Mouse (Mus musculus): ENCODE measurements around the gene Gm13279. TPM values are rescaled to one million over a fixed set of nuclear protein-coding genes. Genes with fewer than 3 reads are reported as not detected.
"Not testable (repeated sequence)": the region's sequence is repeated elsewhere in the genome, so short reads cannot be mapped to it uniquely, and the experiment has no call there.

The Gm13279 gene
- polyA plus RNA-seq, 1 experiment = not detected

- H3K27me3 ChIP-seq (replicated peaks; ENCODE audit: control insufficient read depth, insufficient read depth, low read length); H3K36me3 ChIP-seq (ENCODE audit: control insufficient read depth, insufficient read depth, low read length); H3K4me1 ChIP-seq (ENCODE audit: control insufficient read depth, insufficient read depth, low read length): not testable (repeated sequence)
- under 1% methylated on average over 24 of the region's 28 CpGs for WGBS
- peak; percentile 90 for DNase-seq
- H3K27ac ChIP-seq (ENCODE audit: insufficient read depth, low read depth, low read length) = peak overlapping the region; percentile 81; the same call in 1 of the 2 replicates
- TF ChIP-seq POLR2A (IDR thresholded peaks at IDR 0.05; ENCODE audit: low read depth, low read length) (peak; percentile 52), CTCF (conservative IDR thresholded peaks at IDR 0.05; ENCODE audit: insufficient read depth, insufficient read length, low read depth, low read length) (peak; percentile 38; the same call in 1 of the 2 replicates)
- H3K4me3 ChIP-seq (ENCODE audit: insufficient read depth, low read depth, low read length) = peak overlapping the region; percentile 48; the same call in 1 of the 2 replicates
Measured at GRCm38 (mm10) chr4:88760431-88760830, 36.8 kb upstream of the Gm13279 start.

GRCm38 (mm10) chr4:88761776-88762175 lies 35.4 kb upstream of the Gm13279 start:
- not testable (repeated sequence) for H3K27me3 ChIP-seq (replicated peaks; ENCODE audit: control insufficient read depth, insufficient read depth, low read length); H3K4me1 ChIP-seq (ENCODE audit: control insufficient read depth, insufficient read depth, low read length); H3K4me3 ChIP-seq (ENCODE audit: insufficient read depth, low read depth, low read length); H3K27ac ChIP-seq (ENCODE audit: insufficient read depth, low read depth, low read length); H3K36me3 ChIP-seq (ENCODE audit: control insufficient read depth, insufficient read depth, low read length)
- 62% methylated on average over 6 of the region's 8 CpGs for WGBS
- DNase-seq = peak; percentile 60

DNA sequence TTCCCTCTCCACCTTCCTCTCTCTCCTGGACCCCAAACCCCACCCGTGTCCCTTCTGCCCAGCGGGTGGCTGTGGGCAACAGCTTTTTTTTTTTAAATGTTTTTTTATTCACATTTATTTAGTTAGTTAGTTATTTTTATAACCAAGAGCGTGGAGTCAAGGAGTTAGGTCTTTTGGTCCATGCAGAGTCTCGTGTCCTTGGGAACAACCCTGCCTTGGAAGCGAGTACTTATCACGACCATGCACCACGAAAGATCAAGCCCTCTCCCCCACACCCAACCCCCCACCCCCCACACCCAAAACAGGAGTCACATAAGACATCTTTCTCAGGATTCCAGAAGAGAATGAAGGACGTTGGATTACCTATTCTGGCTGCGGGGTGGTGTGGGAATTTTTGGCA lies 34.9 kb upstream of the Gm13279 start:
- peak; percentile 19 for DNase-seq

DNA sequence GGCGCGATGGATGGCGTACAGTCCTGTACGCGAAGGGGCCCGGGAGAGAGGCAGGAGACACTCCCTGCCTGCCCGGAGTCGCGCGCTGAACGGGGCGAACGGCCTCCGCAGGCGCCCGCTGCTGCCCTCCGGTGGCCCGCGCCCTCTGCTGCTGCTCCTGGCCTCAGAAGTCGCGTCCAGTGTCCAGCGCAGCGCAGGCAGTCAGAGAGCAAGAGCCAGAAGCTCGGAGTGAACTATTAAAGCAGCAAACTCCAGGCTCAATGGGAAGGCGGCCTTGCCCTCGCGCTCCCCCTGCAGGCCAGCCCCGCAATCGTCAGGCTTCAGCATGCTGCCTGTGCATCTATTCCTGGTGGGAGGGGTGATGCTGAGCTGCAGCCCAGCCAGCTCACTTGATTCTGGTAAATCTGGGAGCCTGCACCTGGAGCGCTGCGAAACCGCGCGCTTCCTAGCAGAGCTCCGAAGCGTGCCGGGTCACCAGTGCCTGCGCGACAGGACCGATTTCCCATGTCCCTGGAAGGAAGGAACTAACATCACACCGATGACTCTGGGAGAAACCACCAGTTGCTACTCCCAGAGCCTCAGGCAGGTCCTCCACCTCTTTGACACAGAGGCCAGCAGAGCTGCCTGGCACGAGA lies 33.7 kb upstream of the Gm13279 start:
- H3K36me3 ChIP-seq (ENCODE audit: control insufficient read depth, insufficient read depth, low read length); H3K4me1 ChIP-seq (ENCODE audit: control insufficient read depth, insufficient read depth, low read length); H3K27ac ChIP-seq (ENCODE audit: insufficient read depth, low read depth, low read length); H3K27me3 ChIP-seq (replicated peaks; ENCODE audit: control insufficient read depth, insufficient read depth, low read length): not testable (repeated sequence)
- 2% methylated on average over 42 of the region's 42 CpGs for WGBS
- peak; percentile 88 for DNase-seq
- 0 out of 2 replicates have a peak, but pooled peaks have one; percentile 38 for TF ChIP-seq CTCF (conservative IDR thresholded peaks at IDR 0.05; ENCODE audit: insufficient read depth, insufficient read length, low read depth, low read length)
- H3K4me3 ChIP-seq (ENCODE audit: insufficient read depth, low read depth, low read length) = peak overlapping the region; percentile 28; the same call in 1 of the 2 replicates

More for the DNA sequence above, 34.9 kb upstream of the Gm13279 start:
- not testable (repeated sequence) for H3K27ac ChIP-seq (ENCODE audit: insufficient read depth, low read depth, low read length); H3K4me3 ChIP-seq (ENCODE audit: insufficient read depth, low read depth, low read length); H3K36me3 ChIP-seq (ENCODE audit: control insufficient read depth, insufficient read depth, low read length); H3K4me1 ChIP-seq (ENCODE audit: control insufficient read depth, insufficient read depth, low read length); H3K27me3 ChIP-seq (replicated peaks; ENCODE audit: control insufficient read depth, insufficient read depth, low read length)
- 52% methylated on average over 9 of the region's 9 CpGs for WGBS

GRCm38 (mm10) chr4:88773534-88773933 lies 23.7 kb upstream of the Gm13279 start, which contains the start of gene Gm13290:
Gene Gm13290, plus strand, starts transcription at chr4:88773834.
- no CpG with 5 or more reads among the region's 32 CpGs for WGBS
- not testable (repeated sequence) for H3K27me3 ChIP-seq (replicated peaks; ENCODE audit: control insufficient read depth, insufficient read depth, low read length)

DNA sequence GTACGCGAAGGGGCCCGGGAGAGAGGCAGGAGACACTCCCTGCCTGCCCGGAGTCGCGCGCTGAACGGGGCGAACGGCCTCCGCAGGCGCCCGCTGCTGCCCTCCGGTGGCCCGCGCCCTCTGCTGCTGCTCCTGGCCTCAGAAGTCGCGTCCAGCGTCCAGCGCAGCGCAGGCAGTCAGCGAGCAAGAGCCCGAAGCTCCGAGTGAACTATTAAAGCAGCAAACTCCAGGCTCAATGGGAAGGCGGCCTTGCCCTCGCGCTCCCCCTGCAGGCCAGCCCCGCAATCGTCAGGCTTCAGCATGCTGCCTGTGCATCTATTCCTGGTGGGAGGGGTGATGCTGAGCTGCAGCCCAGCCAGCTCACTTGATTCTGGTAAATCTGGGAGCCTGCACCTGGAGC lies 20.6 kb upstream of the Gm13279 start, which contains the start of gene Gm13289:
Gene Gm13289 (plus strand): TSS at position 301 of the 400 bp plus-strand sequence.
- WGBS = no CpG with 5 or more reads among the region's 29 CpGs
- H3K4me1 ChIP-seq (ENCODE audit: control insufficient read depth, insufficient read depth, low read length); DNase-seq; H3K27me3 ChIP-seq (replicated peaks; ENCODE audit: control insufficient read depth, insufficient read depth, low read length); H3K36me3 ChIP-seq (ENCODE audit: control insufficient read depth, insufficient read depth, low read length); H3K4me3 ChIP-seq (ENCODE audit: insufficient read depth, low read depth, low read length); H3K27ac ChIP-seq (ENCODE audit: insufficient read depth, low read depth, low read length): not testable (repeated sequence)

More at GRCm38 (mm10) chr4:88773534-88773933, 23.7 kb upstream of the Gm13279 start, which contains the start of gene Gm13290:
- H3K4me1 ChIP-seq (ENCODE audit: control insufficient read depth, insufficient read depth, low read length); H3K36me3 ChIP-seq (ENCODE audit: control insufficient read depth, insufficient read depth, low read length); H3K27ac ChIP-seq (ENCODE audit: insufficient read depth, low read depth, low read length); DNase-seq; H3K4me3 ChIP-seq (ENCODE audit: insufficient read depth, low read depth, low read length): not testable (repeated sequence)

- H3K36me3 ChIP-seq (ENCODE audit: control insufficient read depth, insufficient read depth, low read length); H3K27me3 ChIP-seq (replicated peaks; ENCODE audit: control insufficient read depth, insufficient read depth, low read length); H3K27ac ChIP-seq (ENCODE audit: insufficient read depth, low read depth, low read length); DNase-seq; H3K4me1 ChIP-seq (ENCODE audit: control insufficient read depth, insufficient read depth, low read length); H3K4me3 ChIP-seq (ENCODE audit: insufficient read depth, low read depth, low read length): not testable (repeated sequence)
- WGBS = no CpG with 5 or more reads among the region's 29 CpGs
Measured at GRCm38 (mm10) chr4:88779550-88779949, 17.6 kb upstream of the Gm13279 start, which contains the start of gene Gm13272. Gene Gm13272, plus strand, starts transcription at chr4:88779850.

GRCm38 (mm10) chr4:88780320-88780719 lies 16.9 kb upstream of the Gm13279 start:
- H3K4me1 ChIP-seq (ENCODE audit: control insufficient read depth, insufficient read depth, low read length); H3K4me3 ChIP-seq (ENCODE audit: insufficient read depth, low read depth, low read length); DNase-seq; H3K27ac ChIP-seq (ENCODE audit: insufficient read depth, low read depth, low read length); H3K36me3 ChIP-seq (ENCODE audit: control insufficient read depth, insufficient read depth, low read length); H3K27me3 ChIP-seq (replicated peaks; ENCODE audit: control insufficient read depth, insufficient read depth, low read length): not testable (repeated sequence)
- WGBS = 50% methylated on average over 17 of the region's 18 CpGs

DNA sequence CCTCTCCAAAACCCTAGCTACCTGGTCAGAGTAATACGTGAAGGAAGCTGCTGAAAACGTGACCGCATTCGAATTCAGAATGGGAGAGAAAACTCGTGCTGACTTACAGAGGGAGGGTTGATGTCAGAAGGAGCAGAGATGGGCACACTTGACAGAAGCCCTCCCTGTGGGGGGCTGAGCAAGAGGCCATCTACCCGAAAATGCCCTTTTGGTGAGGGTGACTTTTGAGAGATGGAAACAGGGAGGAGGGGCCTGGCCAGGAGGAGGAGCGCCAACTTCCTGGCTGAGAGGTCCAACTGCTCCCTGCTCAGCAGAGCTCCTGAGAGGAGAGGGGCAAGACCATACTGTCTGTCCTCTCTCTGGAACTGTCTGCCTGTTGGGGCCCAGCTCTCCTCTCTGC lies 15.4 kb upstream of the Gm13279 start, which contains the start of gene Ifnz:
Gene Ifnz (plus strand): TSS at position 301 of the 400 bp plus-strand sequence.
- not testable (repeated sequence) for H3K27me3 ChIP-seq (replicated peaks; ENCODE audit: control insufficient read depth, insufficient read depth, low read length); DNase-seq; H3K36me3 ChIP-seq (ENCODE audit: control insufficient read depth, insufficient read depth, low read length); H3K4me1 ChIP-seq (ENCODE audit: control insufficient read depth, insufficient read depth, low read length)
- Histone ChIP-seq H3K4me3 (ENCODE audit: insufficient read depth, low read depth, low read length) (0 out of 2 replicates have a peak within 1 kb of the TSS, but pooled peaks have one; percentile 15), H3K27ac (ENCODE audit: insufficient read depth, low read depth, low read length) (0 out of 2 replicates have a peak within 1 kb of the TSS, but pooled peaks have one; percentile 20)
- 16% methylated on average over 5 of the region's 7 CpGs for WGBS

DNA sequence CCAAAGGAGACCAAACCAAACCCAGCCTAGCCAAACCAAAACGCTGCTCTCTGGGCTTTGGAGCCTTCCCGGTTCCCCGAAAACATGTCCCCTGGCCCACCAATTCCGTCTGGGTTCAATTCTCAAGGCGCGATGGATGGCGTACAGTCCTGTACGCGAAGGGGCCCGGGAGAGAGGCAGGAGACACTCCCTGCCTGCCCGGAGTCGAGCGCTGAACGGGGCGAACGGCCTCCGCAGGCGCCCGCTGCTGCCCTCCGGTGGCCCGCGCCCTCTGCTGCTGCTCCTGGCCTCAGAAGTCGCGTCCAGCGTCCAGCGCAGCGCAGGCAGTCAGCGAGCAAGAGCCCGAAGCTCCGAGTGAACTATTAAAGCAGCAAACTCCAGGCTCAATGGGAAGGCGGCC lies 14.9 kb upstream of the Gm13279 start:
- under 1% methylated on average over 15 of the region's 31 CpGs for WGBS
- H3K4me3 ChIP-seq (ENCODE audit: insufficient read depth, low read depth, low read length) = 0 out of 2 replicates have a peak overlapping the region, but pooled peaks have one; percentile 15
- peak; percentile 28 for DNase-seq
- H3K27me3 ChIP-seq (replicated peaks; ENCODE audit: control insufficient read depth, insufficient read depth, low read length); H3K4me1 ChIP-seq (ENCODE audit: control insufficient read depth, insufficient read depth, low read length); H3K36me3 ChIP-seq (ENCODE audit: control insufficient read depth, insufficient read depth, low read length): not testable (repeated sequence)
- 0 out of 2 replicates have a peak overlapping the region, but pooled peaks have one; percentile 20 for H3K27ac ChIP-seq (ENCODE audit: insufficient read depth, low read depth, low read length)

- H3K4me3 ChIP-seq (ENCODE audit: insufficient read depth, low read depth, low read length); DNase-seq: not testable (repeated sequence)
- WGBS = no CpG with 5 or more reads among the region's 27 CpGs
Measured at GRCm38 (mm10) chr4:88785409-88785808, 11.8 kb upstream of the Gm13279 start, which contains the start of gene Gm13276. Gene Gm13276, plus strand, starts transcription at chr4:88785709.

More at GRCm38 (mm10) chr4:88785409-88785808, 11.8 kb upstream of the Gm13279 start, which contains the start of gene Gm13276:
- not testable (repeated sequence) for H3K27me3 ChIP-seq (replicated peaks; ENCODE audit: control insufficient read depth, insufficient read depth, low read length); H3K4me1 ChIP-seq (ENCODE audit: control insufficient read depth, insufficient read depth, low read length); H3K36me3 ChIP-seq (ENCODE audit: control insufficient read depth, insufficient read depth, low read length); H3K27ac ChIP-seq (ENCODE audit: insufficient read depth, low read depth, low read length)
